Mouse (Mus musculus): ENCODE data around the gene Brca1. TPM values are rescaled to one million over a fixed set of nuclear protein-coding genes. Genes with fewer than 3 reads are reported as not detected.
"Not testable (repeated sequence)": the region's sequence is repeated elsewhere in the genome, so short reads cannot be mapped to it uniquely, and the experiment has no call there.

The Brca1 gene
- total RNA-seq (2021) = under 1 TPM; 0.61 to 0.70 TPM
- long read RNA-seq, experiment 1, full-length matches to known transcripts = 1 of 1 reads
- long read RNA-seq, experiment 1, partial matches to known transcripts = 0 of 1 reads
- long read RNA-seq, experiment 1, other reads (novel, unspliced or antisense) = 0 of 1 reads
- long read RNA-seq, experiment 2, full-length matches to known transcripts = 1 of 2 reads
- long read RNA-seq, experiment 2, partial matches to known transcripts = 0 of 2 reads
- long read RNA-seq, experiment 2, other reads (novel, unspliced or antisense) = 1 of 2 reads

DNA sequence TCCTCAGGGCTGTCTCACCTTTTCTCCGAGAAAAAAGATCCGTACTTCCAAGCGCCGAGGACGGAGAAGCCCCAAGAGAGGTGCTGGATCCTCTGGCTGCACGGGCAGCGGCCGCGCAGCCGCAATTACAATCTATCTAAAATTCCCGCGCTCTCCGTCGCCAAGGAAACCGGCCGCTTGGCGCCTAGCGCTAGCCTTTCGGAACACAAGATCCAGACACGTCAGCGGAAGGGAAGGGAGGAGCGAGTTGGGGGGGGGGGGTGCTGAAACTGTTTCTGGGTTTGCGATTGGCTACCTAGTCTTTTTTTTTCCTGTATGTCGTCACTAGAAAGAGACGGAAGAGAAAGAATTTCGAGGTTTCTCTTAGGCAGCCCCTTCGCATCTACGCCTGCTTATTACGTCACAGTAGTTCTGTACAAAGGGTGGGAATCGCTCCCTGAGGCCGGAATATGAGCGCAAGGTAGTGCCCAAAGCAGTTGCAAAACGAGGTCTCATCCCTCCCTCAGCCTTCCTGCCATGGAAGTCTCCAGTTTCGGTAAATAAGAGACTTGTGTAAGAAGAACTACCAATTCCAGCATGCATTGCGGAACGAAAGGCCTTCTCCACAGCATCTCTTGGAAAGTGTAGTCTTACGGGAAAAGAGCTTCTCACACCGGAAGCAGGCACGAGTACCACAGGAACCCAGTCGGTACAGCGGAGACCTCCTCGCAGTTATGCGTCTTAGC is at the start of gene Brca1, which contains the start of gene Nbr1:
TSS of gene Brca1 (minus strand) at position 205 of the 725 bp plus-strand sequence.
TSS of gene Nbr1 (plus strand) at position 399 of the 725 bp plus-strand sequence.
- DNase-seq (ENCODE audit: extremely low spot score in 1 of 2, low spot score in 2 of 2) = peak; percentile 78 to 88
- intact Hi-C loops (cut with DNase I) = loop anchor here (1.0 to 2.0 kb wide), 3 partner anchors 83 to 125 kb away; partner anchors contain the start of gene Rpl27
- H3K4me3 ChIP-seq = peak within 1 kb of the TSS; percentile 85
- H3K27ac ChIP-seq = peak within 1 kb of the TSS; percentile 100
- TF ChIP-seq CTCF (IDR thresholded peaks at IDR 0.05) = no peak; the same call in 1 of the 2 replicates

DNA sequence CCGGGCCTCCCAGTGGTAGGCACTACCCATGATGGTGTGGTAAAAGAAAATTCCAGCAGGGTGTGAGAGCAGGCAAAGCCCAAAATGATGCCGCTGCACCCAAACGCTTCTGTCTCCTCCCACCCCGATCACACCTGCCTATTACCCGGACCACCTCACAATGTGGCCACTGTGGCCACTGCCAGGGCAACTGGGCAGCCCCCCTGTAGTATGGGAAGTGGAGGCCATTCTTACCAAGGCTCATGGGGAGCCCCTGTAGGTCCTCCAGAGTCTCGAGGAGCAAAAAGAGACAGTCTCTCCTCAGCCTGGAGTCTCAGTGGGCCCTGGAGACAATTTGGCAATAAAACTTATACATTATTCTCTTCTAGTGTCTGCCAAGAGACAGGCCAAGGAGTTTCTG is 47.4 kb upstream of the Brca1 start, which contains the start of gene Gm11634:
TSS of gene Gm11634 (minus strand) at position 101 of the 400 bp plus-strand sequence.
- Histone ChIP-seq H3K4me3 (no peak within 1 kb of the TSS), H3K27ac (no peak within 1 kb of the TSS)
- intact Hi-C loops (cut with DNase I) = no loop called here
- TF ChIP-seq CTCF (IDR thresholded peaks at IDR 0.05) = no peak
- no peak for DNase-seq (ENCODE audit: extremely low spot score in 1 of 2, low spot score in 2 of 2)

DNA sequence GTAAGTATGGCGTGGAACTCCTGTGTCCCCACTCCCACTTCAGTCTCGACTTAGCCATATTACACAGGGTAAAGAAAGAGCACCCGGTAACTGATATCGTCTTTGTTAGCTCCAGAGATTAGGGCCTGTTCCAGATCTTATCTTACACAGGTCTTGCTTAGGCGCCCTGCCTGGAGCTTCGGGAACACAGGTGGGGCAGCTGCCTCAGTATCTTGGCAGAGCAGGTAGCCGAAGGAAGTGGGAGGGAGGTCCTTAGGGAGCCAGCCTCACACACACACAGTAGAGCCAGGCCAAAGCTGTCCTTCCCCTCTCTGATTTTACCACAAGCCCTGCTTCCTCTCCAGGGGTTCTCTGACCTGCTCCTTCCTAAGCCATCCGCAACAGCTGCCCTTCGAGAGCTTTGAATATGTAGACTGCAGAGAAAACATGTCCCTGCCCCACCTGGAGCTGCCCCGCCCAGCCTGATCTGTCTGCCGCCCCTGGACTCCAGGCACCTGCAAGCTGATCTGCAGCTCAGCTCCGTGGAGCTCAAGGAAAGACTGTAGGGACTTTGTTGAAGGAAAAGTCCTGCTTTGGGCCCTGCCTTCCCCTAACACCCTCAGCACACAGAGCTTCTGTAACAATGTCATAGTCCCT is 38.4 kb upstream of the Brca1 start:
- no peak for TF ChIP-seq CTCF (IDR thresholded peaks at IDR 0.05)
- no peak overlapping the region for H3K27ac ChIP-seq
- no peak overlapping the region for H3K4me3 ChIP-seq
- intact Hi-C loops (cut with DNase I) = loop anchor here (5.0 kb wide), 1 partner anchor 142 kb away; the partner anchor contains the start of gene Dhx8
- DNase-seq (ENCODE audit: extremely low spot score in 1 of 2, low spot score in 2 of 2) = no peak

DNA sequence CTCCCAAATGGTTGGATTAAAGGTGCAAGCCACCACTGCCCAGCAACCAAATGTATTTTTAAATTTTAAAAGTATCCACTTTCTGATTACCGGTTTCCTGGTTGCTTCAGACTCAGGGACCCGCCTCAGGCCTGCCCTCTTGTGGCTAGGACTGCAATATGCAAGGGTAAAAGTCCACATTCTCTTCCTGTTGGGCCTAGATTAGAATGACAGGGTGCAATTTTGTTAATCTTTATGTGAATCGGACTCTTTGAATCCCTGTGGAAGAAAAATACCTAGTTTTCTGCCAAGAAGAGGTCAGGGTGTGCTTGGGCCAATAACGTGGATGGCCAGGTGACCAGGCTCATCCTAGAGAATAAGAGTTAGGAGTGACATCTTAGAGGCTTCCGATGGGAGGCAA is 37.7 kb upstream of the Brca1 start:
- intact Hi-C loops (cut with DNase I) = loop anchor here (5.0 kb wide), 1 partner anchor 143 kb away; the partner anchor contains the start of gene Dhx8
- Histone ChIP-seq H3K27ac (no peak overlapping the region), H3K4me3 (no peak overlapping the region)
- TF ChIP-seq CTCF (IDR thresholded peaks at IDR 0.05) = no peak; the same call in none of the 2 replicates
- peak; percentile 20 to 56 for DNase-seq (ENCODE audit: extremely low spot score in 1 of 2, low spot score in 2 of 2)

DNA sequence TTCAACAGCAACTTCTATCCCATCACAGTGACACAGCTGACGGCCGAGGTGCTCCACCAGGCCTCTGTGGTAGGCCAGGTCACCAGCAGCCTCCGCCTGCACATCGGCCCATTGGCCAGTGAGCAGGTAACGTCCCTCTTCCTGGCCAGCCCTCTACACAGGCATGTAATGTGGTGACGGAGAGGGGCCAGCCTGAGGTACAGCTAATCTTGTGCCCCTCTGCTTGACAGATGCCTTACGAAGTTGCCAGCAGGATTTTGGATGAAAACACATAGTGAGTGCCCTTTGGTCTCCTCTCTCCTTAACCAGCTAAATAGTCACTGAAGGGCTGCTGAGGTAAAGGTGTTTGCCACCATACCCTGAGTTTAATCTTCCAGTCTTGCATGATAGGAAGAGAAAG is 37.1 kb upstream of the Brca1 start:
- DNase-seq (ENCODE audit: extremely low spot score in 1 of 2, low spot score in 2 of 2) = no peak
- Histone ChIP-seq H3K4me3 (no peak overlapping the region), H3K27ac (no peak overlapping the region)
- intact Hi-C loops (cut with DNase I) = loop anchor here (5.0 kb wide), 1 partner anchor 143 kb away; the partner anchor contains the start of gene Dhx8
- TF ChIP-seq CTCF (IDR thresholded peaks at IDR 0.05) = no peak

DNA sequence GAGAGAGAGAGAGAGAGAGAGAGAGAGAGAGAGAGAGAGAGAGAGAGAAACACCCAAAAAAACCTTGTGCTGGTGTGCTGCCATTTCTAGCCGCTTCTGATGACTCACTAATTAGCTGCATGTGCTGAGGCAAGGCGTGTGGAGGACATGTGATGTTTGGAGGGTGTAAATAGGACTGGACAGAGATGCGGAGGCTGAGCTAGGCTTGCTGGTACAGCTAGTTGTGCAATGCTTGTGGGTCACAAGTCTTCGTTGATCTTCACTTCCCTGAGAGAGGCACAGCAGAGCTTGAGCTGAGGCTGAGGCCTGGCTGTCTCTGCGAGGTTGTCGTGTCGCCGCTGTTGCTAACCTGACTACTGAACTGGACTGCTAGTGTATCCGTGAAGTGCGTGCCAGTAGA is 35.9 kb upstream of the Brca1 start:
- 0 out of 2 replicates have a peak overlapping the region, but pooled peaks have one; percentile 7 for H3K27ac ChIP-seq
- H3K4me3 ChIP-seq = no peak overlapping the region
- intact Hi-C loops (cut with DNase I) = loop anchor here (5.0 kb wide), 1 partner anchor 145 kb away; the partner anchor contains the start of gene Dhx8
- peak; percentile 26 to 50 for DNase-seq (ENCODE audit: extremely low spot score in 1 of 2, low spot score in 2 of 2)
- no peak for TF ChIP-seq CTCF (IDR thresholded peaks at IDR 0.05)

DNA sequence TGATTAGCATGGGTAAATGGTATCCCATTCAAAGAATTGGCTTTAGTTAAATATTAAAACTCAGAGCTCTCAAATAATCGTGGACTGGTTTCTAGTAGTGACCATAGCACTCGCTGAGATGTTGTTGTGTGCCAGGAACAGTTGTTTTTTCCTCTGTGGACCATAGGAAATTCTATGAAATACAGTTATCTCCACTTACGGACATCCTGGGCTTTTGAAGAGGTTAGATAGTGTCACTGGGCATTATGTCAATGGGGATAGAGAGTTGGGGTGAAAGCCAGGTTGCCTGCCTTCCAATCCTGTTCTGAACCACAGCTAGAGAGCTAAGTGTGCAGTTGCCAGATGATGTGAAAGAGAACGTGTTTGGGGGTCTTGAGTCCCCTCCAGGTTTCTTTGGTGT is 34.0 kb upstream of the Brca1 start:
- TF ChIP-seq CTCF (IDR thresholded peaks at IDR 0.05) = no peak
- no peak for DNase-seq (ENCODE audit: extremely low spot score in 1 of 2, low spot score in 2 of 2)
- H3K4me3 ChIP-seq = no peak overlapping the region
- intact Hi-C loops (cut with DNase I) = loop anchor here (5.0 kb wide), 1 partner anchor 146 kb away; the partner anchor contains the start of gene Dhx8
- H3K27ac ChIP-seq = no peak overlapping the region

DNA sequence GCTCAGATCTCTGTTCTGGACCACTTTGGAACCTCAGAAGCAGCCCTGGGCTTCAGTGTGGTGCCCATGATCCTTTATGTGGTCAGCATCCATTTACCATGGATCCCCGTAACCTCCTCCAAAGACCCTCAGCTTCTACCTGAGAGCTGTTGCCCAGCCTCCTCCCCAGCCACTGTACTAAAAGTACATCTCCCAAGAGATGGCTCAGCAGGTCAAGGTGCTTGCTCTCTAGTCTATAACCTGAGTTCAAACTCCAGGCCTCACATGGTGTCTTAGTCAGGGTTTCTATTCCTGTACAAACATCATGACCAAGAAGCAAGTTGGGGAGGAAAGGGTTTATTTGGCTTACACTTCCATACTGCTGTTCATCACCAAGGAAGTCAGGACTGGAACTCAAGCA is 33.3 kb upstream of the Brca1 start:
- not testable (repeated sequence) for H3K27ac ChIP-seq; DNase-seq (ENCODE audit: extremely low spot score in 1 of 2, low spot score in 2 of 2); H3K4me3 ChIP-seq
- intact Hi-C loops (cut with DNase I) = loop anchor here (5.0 kb wide), 1 partner anchor 147 kb away; the partner anchor contains the start of gene Dhx8

DNA sequence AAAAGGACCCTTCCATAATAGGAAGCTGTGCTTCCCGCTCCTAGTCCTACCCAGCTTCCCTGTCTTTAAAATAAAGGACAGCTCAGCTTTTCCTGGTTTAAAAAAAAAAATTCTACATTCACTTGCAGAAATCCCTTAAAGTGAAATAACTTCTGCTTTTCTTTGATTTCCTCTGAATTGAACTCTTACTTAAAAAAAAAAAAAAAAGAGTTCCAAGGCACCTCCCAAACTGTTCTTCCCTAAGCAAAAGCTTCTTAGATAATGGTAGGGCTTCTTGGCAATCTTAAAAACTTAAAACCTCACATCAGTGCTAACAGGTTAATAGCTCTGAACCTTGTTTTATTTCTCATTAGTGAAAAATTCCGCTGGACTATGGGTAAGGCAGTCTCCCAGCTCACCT is 31.4 kb upstream of the Brca1 start:
- TF ChIP-seq CTCF (IDR thresholded peaks at IDR 0.05) = no peak
- intact Hi-C loops (cut with DNase I) = no loop called here
- no peak for DNase-seq (ENCODE audit: extremely low spot score in 1 of 2, low spot score in 2 of 2)
- Histone ChIP-seq H3K4me3 (no peak overlapping the region), H3K27ac (no peak overlapping the region)

DNA sequence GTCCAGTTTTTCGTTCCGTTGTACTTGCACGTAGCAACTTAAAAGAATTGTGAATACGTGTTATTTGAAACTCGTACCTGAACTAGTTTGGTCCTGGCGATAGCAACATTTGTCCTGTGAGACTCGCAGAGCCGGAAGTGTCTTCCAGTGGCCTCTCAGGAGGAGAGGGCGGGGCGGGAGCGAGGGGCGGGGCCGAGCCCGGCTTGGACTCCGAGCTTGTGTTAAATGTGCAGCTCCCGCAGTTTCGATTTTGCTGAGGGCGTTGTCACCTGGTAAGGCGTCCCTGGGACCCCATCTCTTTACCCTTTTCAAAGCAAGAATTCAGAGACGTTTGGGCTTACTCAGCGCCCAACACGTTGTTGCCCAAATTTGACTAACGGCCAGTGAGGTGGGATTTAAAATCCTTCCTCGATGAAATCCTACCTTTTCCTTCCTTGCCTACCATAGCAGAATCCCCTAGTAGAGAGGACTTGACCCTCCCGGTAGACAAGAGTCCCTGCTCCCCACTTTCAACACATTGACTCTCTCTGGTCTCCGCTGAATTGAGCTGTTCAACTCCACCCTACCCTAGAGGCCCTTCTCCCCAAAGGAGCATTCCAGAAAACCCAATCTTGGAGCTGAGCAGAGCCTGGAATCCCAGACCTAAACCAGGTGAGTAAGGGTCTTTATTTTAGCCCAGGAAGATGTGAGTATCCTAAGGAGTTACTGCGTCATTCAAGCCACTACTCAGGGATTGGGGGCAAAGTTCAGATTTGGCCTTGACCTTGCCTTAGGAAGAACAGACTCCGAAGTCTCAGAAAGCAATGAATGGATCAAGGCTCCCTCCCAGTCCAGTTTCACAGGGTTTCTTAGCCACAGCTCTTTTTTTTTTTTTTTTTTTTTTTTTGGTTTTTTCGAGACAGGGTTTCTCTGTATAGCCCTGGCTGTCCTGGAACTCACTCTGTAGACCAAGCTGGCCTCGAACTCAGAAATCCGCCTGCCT is 30.6 kb upstream of the Brca1 start, which contains the start of gene Tmem106a:
TSS of gene Tmem106a (plus strand) at position 189 of the 982 bp plus-strand sequence.
- intact Hi-C loops (cut with DNase I) = no loop called here
- no peak for DNase-seq (ENCODE audit: extremely low spot score in 1 of 2, low spot score in 2 of 2)
- Histone ChIP-seq H3K27ac (no peak within 1 kb of the TSS), H3K4me3 (peak within 1 kb of the TSS; percentile 36)
- TF ChIP-seq CTCF (IDR thresholded peaks at IDR 0.05) = no peak

Measured in left cerebral cortex, adult 2 months (tissue).